Mouse (Mus musculus): ENCODE results near the gene Mndal.
"Not testable (repeated sequence)": the region's sequence is repeated elsewhere in the genome, so short reads cannot be mapped to it uniquely, and the experiment has no call there.

GRCm38 (mm10) chr1:173846193-173846592 is 96.1 kb downstream of the Mndal start:
- TF ChIP-seq POLR2AphosphoS5 (IDR thresholded peaks at IDR 0.05; ENCODE audit: insufficient replicate concordance, low read depth, low read length); TAL1 (conservative IDR thresholded peaks at IDR 0.05; ENCODE audit: low read depth, low read length); CTCF (IDR thresholded peaks at IDR 0.05; ENCODE audit: low read depth, low read length); GATA1 (IDR thresholded peaks at IDR 0.05; ENCODE audit: borderline replicate concordance, low read length); GATA2 (IDR thresholded peaks at IDR 0.05; ENCODE audit: borderline replicate concordance, low read depth, low read length): not testable (repeated sequence)

Measured in G1E (cell line).